Mouse (Mus musculus): ENCODE results near the gene Trip6.

Gene Trip6

GRCm38 (mm10) chr5:137338256-137338655, 24.1 kb upstream of the Trip6 start:
- peak; percentile 94 for DNase-seq

- DNase-seq = no peak
These were observed 23.0 kb upstream of the Trip6 start for GRCm38 (mm10) chr5:137337190-137337589.

- DNase-seq = no peak
These were observed 20.9 kb upstream of the Trip6 start for GRCm38 (mm10) chr5:137335066-137335465.

- DNase-seq = no peak
These were observed 20.1 kb upstream of the Trip6 start for GRCm38 (mm10) chr5:137334317-137334716.

GRCm38 (mm10) chr5:137333512-137334174, 19.4 kb upstream of the Trip6 start, which contains the start of gene Slc12a9:
Slc12a9 (minus strand) TSS chr5:137333597.
- DNase-seq = peak; percentile 94 to 98

- DNase-seq = no peak
These were observed 18.8 kb upstream of the Trip6 start for GRCm38 (mm10) chr5:137332857-137333511.

GRCm38 (mm10) chr5:137330910-137331309, 16.7 kb upstream of the Trip6 start:
- no peak for DNase-seq

- DNase-seq = no peak
These were observed 6.8 kb upstream of the Trip6 start for GRCm38 (mm10) chr5:137320996-137321395.

GRCm38 (mm10) chr5:137318570-137318969, 4.4 kb upstream of the Trip6 start:
- peak; percentile 67 to 74 for DNase-seq

GRCm38 (mm10) chr5:137317361-137317760, 3.2 kb upstream of the Trip6 start:
- DNase-seq = no peak

- peak in 1 of 2 experiments; percentile 32 for DNase-seq
These were observed 1.1 kb upstream of the Trip6 start for GRCm38 (mm10) chr5:137315084-137315903.

GRCm38 (mm10) chr5:137313466-137314192, 575 bp downstream of the Trip6 start:
- DNase-seq = no peak

- no peak for DNase-seq
These were observed 5.8 kb downstream of the Trip6 start for GRCm38 (mm10) chr5:137308356-137308755.

GRCm38 (mm10) chr5:137307071-137307912, 6.9 kb downstream of the Trip6 start, which contains the start of gene Srrt:
Srrt (minus strand) TSS chr5:137307674.
- peak; percentile 90 to 93 for DNase-seq

GRCm38 (mm10) chr5:137306439-137307005, 7.7 kb downstream of the Trip6 start:
- no peak for DNase-seq

GRCm38 (mm10) chr5:137305822-137306221, 8.4 kb downstream of the Trip6 start:
- DNase-seq = no peak

- DNase-seq = no peak
These were observed 9.4 kb downstream of the Trip6 start for GRCm38 (mm10) chr5:137304816-137305215.

- DNase-seq = no peak
These were observed 10.0 kb downstream of the Trip6 start for GRCm38 (mm10) chr5:137304165-137304564.

- no peak for DNase-seq
These were observed 10.6 kb downstream of the Trip6 start for GRCm38 (mm10) chr5:137303609-137304008.

- DNase-seq = peak in 1 of 2 experiments; percentile 47
These were observed 13.0 kb downstream of the Trip6 start for GRCm38 (mm10) chr5:137301253-137301652.

GRCm38 (mm10) chr5:137299240-137299639, 15.0 kb downstream of the Trip6 start:
- no peak for DNase-seq
